Mouse (Mus musculus) layer of hippocampus, adult 2 months (tissue): Measurements from ENCODE around the gene Gm3453. TPM values are rescaled to one million over a fixed set of nuclear protein-coding genes. Genes with fewer than 3 reads are reported as not detected.
"Not testable (repeated sequence)": the region's sequence is repeated elsewhere in the genome, so short reads cannot be mapped to it uniquely, and the experiment has no call there.

Experiments used
- DNase-seq, 2 experiments: peaks; one replicate each; pipeline ENCODE4 v3.0.0; 2022; ENCODE audit warnings: low spot score in 2 of 2
- H3K27ac ChIP-seq: fragments of 200-600 bp; 2 replicates; pipeline ENCODE4 v1.8.1; 2022
- H3K4me3 ChIP-seq: fragments of 200-600 bp; 2 replicates; pipeline ENCODE4 v1.8.1; 2022; ENCODE audit warnings: mild to moderate bottlenecking
- CTCF ChIP-seq: fragments of 200-600 bp; conservative IDR thresholded peaks from 2 replicates; pipeline ENCODE4 v1.8.1; 2022; ENCODE audit warnings: antibody characterized with exemption, mild to moderate bottlenecking, moderate library complexity
- long read RNA-seq, 2 experiments: library from polyadenylated mRNA; stranded (forward); transcript quantifications; one replicate each; pipeline ENCODE4 v2.0.0; 2021; ENCODE audit warnings: borderline mapping rate in 2 of 2
- total RNA-seq, 2 experiments: library from RNA; stranded (reverse); gene quantifications; 2 replicates each; pipeline ENCODE4 v1.2.3; 2021

Gene Gm3453
- total RNA-seq: not detected
- long read RNA-seq, experiment 1: 0 reads
- long read RNA-seq, experiment 2: 0 reads

DNA sequence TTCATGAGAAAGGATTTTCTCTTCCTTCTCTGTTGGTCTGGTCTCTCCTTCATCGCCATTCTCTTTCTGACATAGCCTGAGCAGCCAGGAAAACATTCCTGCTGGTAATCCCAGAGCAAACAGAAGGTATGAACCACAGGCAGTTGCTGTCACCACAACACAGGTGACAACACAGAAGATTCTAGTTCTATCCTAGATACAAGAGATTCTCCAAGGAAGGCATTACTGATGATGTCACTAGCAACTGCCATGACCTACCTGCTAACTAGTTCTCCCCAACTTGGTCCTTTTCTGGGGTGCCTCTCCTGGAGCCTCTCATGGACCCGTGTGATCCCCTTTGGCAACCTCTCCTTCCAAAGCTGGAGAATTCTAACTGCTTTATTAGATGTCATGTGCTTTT is at the start of gene Gm3453:
TSS of gene Gm3453 (minus strand) at position 101 of the 400 bp plus-strand sequence.
- DNase-seq, H3K27ac ChIP-seq: not testable (repeated sequence)

DNA sequence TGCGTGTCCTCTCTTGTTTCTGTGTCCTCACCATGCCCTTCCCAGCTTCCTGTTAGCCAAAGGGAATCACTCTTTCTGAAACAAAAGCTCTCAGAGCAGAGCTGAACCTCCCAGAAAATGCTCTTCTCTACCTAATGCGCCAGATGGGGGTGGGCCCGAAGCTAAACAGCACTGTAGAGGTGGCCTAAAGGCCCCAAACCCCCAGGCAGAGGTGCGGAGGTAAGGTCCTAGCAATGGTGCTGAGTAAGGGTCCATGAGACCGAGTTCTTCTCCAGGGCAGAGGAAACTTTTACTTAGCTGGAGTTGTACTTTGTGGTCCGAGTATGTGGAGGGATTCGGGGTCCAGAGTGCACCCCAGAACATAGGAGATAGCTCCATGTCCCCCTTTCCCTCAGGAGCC is 8.2 kb upstream of the Gm3453 start:
- DNase-seq, H3K27ac ChIP-seq, H3K4me3 ChIP-seq: not testable (repeated sequence)

More for the DNA sequence above, at the start of gene Gm3453:
- H3K4me3 ChIP-seq: not testable (repeated sequence)

DNA sequence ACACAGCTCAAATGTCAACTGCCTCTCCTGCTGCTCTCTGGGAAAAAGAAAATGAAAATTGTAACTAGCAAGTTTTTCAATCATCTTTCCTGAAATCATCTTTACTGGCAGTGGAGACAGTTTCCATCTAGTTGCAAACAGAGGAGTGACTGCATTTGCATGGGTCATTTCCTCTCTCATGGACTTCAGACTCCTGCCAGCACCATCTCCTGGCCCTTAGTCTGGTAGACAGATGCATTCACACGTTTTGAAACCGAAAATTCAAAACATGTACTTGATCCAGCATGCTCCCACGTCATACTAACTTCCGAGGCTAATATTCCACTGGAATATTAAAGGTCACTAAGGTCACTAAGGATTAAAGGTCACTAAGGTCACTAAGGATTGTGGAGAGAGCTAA is 16.5 kb downstream of the Gm3453 start:
- DNase-seq, H3K4me3 ChIP-seq, H3K27ac ChIP-seq: not testable (repeated sequence)

DNA sequence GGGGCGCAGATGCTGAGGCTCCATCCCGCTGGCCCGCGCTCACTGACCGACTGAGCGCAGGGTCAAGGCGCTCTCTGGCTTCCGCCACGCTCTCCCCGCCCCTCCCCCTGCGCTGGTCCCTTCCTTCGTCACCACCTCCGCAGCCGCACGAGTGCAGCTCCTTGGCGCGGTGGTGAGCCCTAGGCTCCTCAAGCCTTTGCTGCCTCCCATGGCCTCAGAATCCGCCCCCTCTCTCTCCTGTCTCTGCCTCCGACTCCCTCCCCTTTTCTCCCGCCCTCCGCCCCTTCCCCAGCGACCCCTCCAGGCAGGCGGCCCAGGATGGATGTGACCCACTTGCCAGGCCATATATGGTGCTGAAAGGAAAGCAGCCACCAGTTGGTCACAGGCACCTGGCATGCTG is 17.3 kb downstream of the Gm3453 start, which contains the start of gene Gm3248:
TSS of gene Gm3248 (minus strand) at position 111 of the 400 bp plus-strand sequence.
- H3K27ac ChIP-seq, DNase-seq: not testable (repeated sequence)
- H3K4me3 ChIP-seq: peak within 1 kb of the TSS; percentile 51

DNA sequence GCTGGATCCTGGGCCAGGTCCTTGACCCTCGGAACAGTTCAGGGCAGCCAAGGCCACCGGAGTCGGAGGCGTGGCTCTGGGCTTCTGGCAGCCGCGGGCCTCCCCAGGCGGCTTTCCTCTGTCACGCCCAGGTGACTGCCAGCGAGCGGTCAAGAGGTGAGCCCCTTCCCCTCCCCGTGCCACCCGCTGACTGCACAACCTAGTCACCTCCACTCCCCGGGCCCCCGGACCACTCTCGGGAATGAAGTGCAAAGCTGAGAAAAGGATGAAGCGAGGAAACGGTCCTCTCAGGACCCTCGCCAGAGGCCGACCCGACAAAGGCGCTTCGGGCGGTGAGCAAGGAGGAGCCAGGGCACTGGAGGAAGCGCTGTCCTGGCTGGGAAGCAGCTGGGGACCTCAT is 17.8 kb downstream of the Gm3453 start:
- peak overlapping the region; percentile 51 for H3K4me3 ChIP-seq
- not testable (repeated sequence) for DNase-seq, H3K27ac ChIP-seq

DNA sequence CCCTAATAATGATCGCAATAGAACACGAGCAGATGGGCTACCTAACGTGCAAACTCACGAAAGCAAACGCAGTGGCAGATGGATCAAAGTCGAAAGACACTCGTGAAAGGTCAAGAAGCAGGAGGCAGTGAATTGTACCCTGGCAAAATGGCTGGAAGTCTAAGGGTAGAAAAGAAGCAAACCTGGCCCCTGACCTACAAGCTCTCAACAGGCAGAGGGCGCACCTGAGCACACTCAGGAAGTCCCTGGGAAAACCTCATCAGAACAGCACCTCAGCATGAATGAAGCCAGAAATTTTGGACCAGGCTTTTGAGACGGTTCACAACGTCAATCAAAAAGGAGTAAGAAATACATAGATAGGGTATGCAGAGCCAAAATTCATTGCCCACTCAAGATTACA is 18.5 kb downstream of the Gm3453 start:
- not testable (repeated sequence) for H3K27ac ChIP-seq, H3K4me3 ChIP-seq
- TF ChIP-seq CTCF: peak; percentile 64
- peak in 1 of 2 experiments; percentile 14 for DNase-seq

DNA sequence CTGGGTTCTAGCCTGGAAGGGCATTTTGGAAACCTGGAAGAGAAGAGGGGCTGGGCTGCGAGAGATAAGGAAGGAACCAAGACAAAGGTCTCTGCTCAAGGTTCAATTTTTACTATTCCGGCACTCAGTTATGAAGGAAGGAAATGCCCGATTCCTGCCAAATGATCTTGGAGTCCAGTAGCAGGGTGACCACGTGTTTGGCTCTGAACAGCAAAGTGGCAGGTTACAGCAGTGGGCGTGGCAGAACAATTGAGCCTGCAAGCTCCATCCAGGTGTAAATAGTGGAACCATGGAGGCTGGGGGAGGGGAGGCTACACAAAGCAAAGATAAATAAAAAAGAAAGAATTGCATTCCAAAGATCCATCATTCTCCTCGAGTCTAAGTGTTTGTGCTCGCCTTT is 55.7 kb downstream of the Gm3453 start:
- DNase-seq, H3K27ac ChIP-seq, H3K4me3 ChIP-seq: not testable (repeated sequence)

Other genes starting within 250 kb of the Gm3453 start
- 1 to 10 TPM in 1 of 2 experiments, under 1 TPM in 1; 0.28 to 1.4 TPM for gene Gm3373, start 237.6 kb downstream of the Gm3453 start, total RNA-seq
- 1 to 10 TPM; 4.3 to 5.1 TPM for gene Gm3383, start 171.2 kb downstream of the Gm3453 start, total RNA-seq
- not detected for gene Gm3424, start 148.8 kb downstream of the Gm3453 start, total RNA-seq
- 1 to 10 TPM in 1 of 2 experiments, under 1 TPM in 1; 0.92 to 1.3 TPM for gene Gm8237, start 98.8 kb downstream of the Gm3453 start, total RNA-seq
- gene Gm3248, start 17.4 kb downstream of the Gm3453 start, total RNA-seq: 1 to 10 TPM; 1.3 to 1.8 TPM
- gene Gm6337, start 79.1 kb upstream of the Gm3453 start, total RNA-seq: not detected
- 1 to 10 TPM in 1 of 2 experiments, under 1 TPM in 1; 0.82 to 2.4 TPM for gene Gm8206, start 114.8 kb upstream of the Gm3453 start, total RNA-seq
- gene Gm3468, start 129.5 kb upstream of the Gm3453 start, total RNA-seq: 1 to 10 TPM in 1 of 2 experiments, under 1 TPM in 1; 0.84 to 1.6 TPM
- not detected for gene Gm3476, start 146.7 kb upstream of the Gm3453 start, total RNA-seq
- gene Gm21560, start 240.2 kb upstream of the Gm3453 start, total RNA-seq: 1 to 10 TPM; 1.2 to 1.4 TPM